Mouse (Mus musculus): ENCODE results near the gene Cd5. TPM values are rescaled to one million over a fixed set of nuclear protein-coding genes. Genes with fewer than 3 reads are reported as not detected.

The Cd5 gene
- 1.0 and 2.7 TPM in 2 replicates for polyA plus RNA-seq (2012; rRNA removed; ENCODE audit: low replicate concordance)

GRCm38 (mm10) chr19:10738811-10739210, at the start of gene Cd5:
Gene Cd5, minus strand, starts transcription at chr19:10739002.

GRCm38 (mm10) chr19:10688537-10689352, 50.1 kb downstream of the Cd5 start, which contains the start of gene Vps37c:
Gene Vps37c, plus strand, starts transcription at chr19:10688735.

GRCm38 (mm10) chr19:10677915-10678771, 60.7 kb downstream of the Cd5 start, which contains the start of gene Pga5:
Gene Pga5, minus strand, starts transcription at chr19:10678071.

Other genes with a start within 250 kb of the Cd5 start
- gene Cpsf7, start 213.7 kb downstream of the Cd5 start, polyA plus RNA-seq (2012; rRNA removed; ENCODE audit: low replicate concordance): 12.5 and 20.9 TPM in 2 replicates
- gene Sdhaf2, start 212.9 kb downstream of the Cd5 start, polyA plus RNA-seq (2012; rRNA removed; ENCODE audit: low replicate concordance): 5.4 and 7.1 TPM in 2 replicates
- 3.5 and 6.8 TPM in 2 replicates for gene Tmem216, start 182.8 kb downstream of the Cd5 start, polyA plus RNA-seq (2012; rRNA removed; ENCODE audit: low replicate concordance)
- 28.9 and 29.9 TPM in 2 replicates for gene Cyb561a3, start 161.8 kb downstream of the Cd5 start, polyA plus RNA-seq (2012; rRNA removed; ENCODE audit: low replicate concordance)
- gene Tmem138, start 161.6 kb downstream of the Cd5 start, polyA plus RNA-seq (2012; rRNA removed; ENCODE audit: low replicate concordance): 3.3 and 3.4 TPM in 2 replicates
- 42.1 and 52.2 TPM in 2 replicates for gene Ddb1, start 133.7 kb downstream of the Cd5 start, polyA plus RNA-seq (2012; rRNA removed; ENCODE audit: low replicate concordance)
- gene Tkfc, start 133.3 kb downstream of the Cd5 start, polyA plus RNA-seq (2012; rRNA removed; ENCODE audit: low replicate concordance): 242 and 263 TPM in 2 replicates
- 20.3 and 21.3 TPM in 2 replicates for gene Vwce, start 104.8 kb downstream of the Cd5 start, polyA plus RNA-seq (2012; rRNA removed; ENCODE audit: low replicate concordance)
- 0.27 TPM in 1 of 2 replicates, not detected in the other for gene Pga5, start 60.9 kb downstream of the Cd5 start, polyA plus RNA-seq (2012; rRNA removed; ENCODE audit: low replicate concordance)
- gene Vps37c, start 50.3 kb downstream of the Cd5 start, polyA plus RNA-seq (2012; rRNA removed; ENCODE audit: low replicate concordance): 35.7 and 46.3 TPM in 2 replicates
- gene Cd6, start 91.1 kb upstream of the Cd5 start, polyA plus RNA-seq (2012; rRNA removed; ENCODE audit: low replicate concordance): 1.4 and 4.2 TPM in 2 replicates
- gene Slc15a3, start 100.7 kb upstream of the Cd5 start, polyA plus RNA-seq (2012; rRNA removed; ENCODE audit: low replicate concordance): 7.1 and 18.1 TPM in 2 replicates
- gene Tmem132a, start 130.9 kb upstream of the Cd5 start, polyA plus RNA-seq (2012; rRNA removed; ENCODE audit: low replicate concordance): 6.8 and 8.5 TPM in 2 replicates
- gene Tmem109, start 143.0 kb upstream of the Cd5 start, polyA plus RNA-seq (2012; rRNA removed; ENCODE audit: low replicate concordance): 31.7 and 34.0 TPM in 2 replicates
- 105 and 140 TPM in 2 replicates for gene Prpf19, start 156.2 kb upstream of the Cd5 start, polyA plus RNA-seq (2012; rRNA removed; ENCODE audit: low replicate concordance)
- not detected in 2 replicates for gene Zp1, start 181.6 kb upstream of the Cd5 start, polyA plus RNA-seq (2012; rRNA removed; ENCODE audit: low replicate concordance)
- gene Ptgdr2, start 198.2 kb upstream of the Cd5 start, polyA plus RNA-seq (2012; rRNA removed; ENCODE audit: low replicate concordance): 0.16 and 0.62 TPM in 2 replicates
- gene Ccdc86, start 210.3 kb upstream of the Cd5 start, polyA plus RNA-seq (2012; rRNA removed; ENCODE audit: low replicate concordance): 4.4 and 5.5 TPM in 2 replicates
- 179 and 611 TPM in 2 replicates for gene Ms4a10, start 235.7 kb upstream of the Cd5 start, polyA plus RNA-seq (2012; rRNA removed; ENCODE audit: low replicate concordance)